Mouse (Mus musculus): Measurements from ENCODE around the gene Dclk3.

GRCm38 (mm10) chr9:111421862-111422261 is 17.0 kb upstream of the Dclk3 start:
- TF ChIP-seq POLR2A (IDR thresholded peaks at IDR 0.05; ENCODE audit: low read depth, low read length) (no peak), CTCF (IDR thresholded peaks at IDR 0.05; ENCODE audit: extremely low read depth, insufficient read depth, insufficient read length, insufficient replicate concordance) (no peak)
